Mouse (Mus musculus): Measurements from ENCODE around the gene Tmsb15b2. TPM values are rescaled to one million over a fixed set of nuclear protein-coding genes. Genes with fewer than 3 reads are reported as not detected.
"Not testable (repeated sequence)": the region's sequence is repeated elsewhere in the genome, so short reads cannot be mapped to it uniquely, and the experiment has no call there.

Tmsb15b2 gene
- 2.7 and 3.7 TPM in 2 replicates for polyA plus RNA-seq (2012; rRNA removed)

GRCm38 (mm10) chrX:136975397-136975796 is at the start of gene Tmsb15b2:
Tmsb15b2 (minus strand) TSS chrX:136975497.
- DNase-seq (ENCODE audit: low spot score), result not testable (repeated sequence)

GRCm38 (mm10) chrX:137019310-137019709 is 44.0 kb upstream of the Tmsb15b2 start:
- no peak for DNase-seq (ENCODE audit: low spot score)

- DNase-seq (ENCODE audit: low spot score), result no peak
Measured at GRCm38 (mm10) chrX:137017668-137018067, 42.4 kb upstream of the Tmsb15b2 start.

- DNase-seq (ENCODE audit: low spot score), result no peak
Measured at GRCm38 (mm10) chrX:137015099-137015709, 39.9 kb upstream of the Tmsb15b2 start.

GRCm38 (mm10) chrX:136996256-136996655 is 21.0 kb upstream of the Tmsb15b2 start:
- DNase-seq (ENCODE audit: low spot score), result no peak

GRCm38 (mm10) chrX:136993641-136994040 is 18.3 kb upstream of the Tmsb15b2 start:
- DNase-seq (ENCODE audit: low spot score), result no peak

GRCm38 (mm10) chrX:136992978-136993547 is 17.8 kb upstream of the Tmsb15b2 start, which contains the start of gene Zcchc18:
Zcchc18 (plus strand) TSS chrX:136993155.
- DNase-seq (ENCODE audit: low spot score), result no peak

- no peak for DNase-seq (ENCODE audit: low spot score)
Measured at GRCm38 (mm10) chrX:136992191-136992965, 17.1 kb upstream of the Tmsb15b2 start.

- DNase-seq (ENCODE audit: low spot score), result no peak
Measured at GRCm38 (mm10) chrX:136991274-136991673, 16.0 kb upstream of the Tmsb15b2 start.

- DNase-seq (ENCODE audit: low spot score), result no peak
Measured at GRCm38 (mm10) chrX:136986039-136986438, 10.7 kb upstream of the Tmsb15b2 start.

- no peak for DNase-seq (ENCODE audit: low spot score)
Measured at GRCm38 (mm10) chrX:136978616-136979015, 3.3 kb upstream of the Tmsb15b2 start.

GRCm38 (mm10) chrX:136976424-136977084 is 1.3 kb upstream of the Tmsb15b2 start, which contains the start of the genes Tmsb15l and Tmsb15b1:
Tmsb15l (minus strand) TSS chrX:136976869.
Tmsb15b1 (minus strand) TSS chrX:136976874.
- DNase-seq (ENCODE audit: low spot score), result no peak

GRCm38 (mm10) chrX:136959688-136960087 is 15.6 kb downstream of the Tmsb15b2 start:
- DNase-seq (ENCODE audit: low spot score), result no peak

- not testable (repeated sequence) for DNase-seq (ENCODE audit: low spot score)
Measured at GRCm38 (mm10) chrX:136958300-136958699, 17.0 kb downstream of the Tmsb15b2 start.

GRCm38 (mm10) chrX:136957583-136958279 is 17.6 kb downstream of the Tmsb15b2 start:
- DNase-seq (ENCODE audit: low spot score), result not testable (repeated sequence)

- DNase-seq (ENCODE audit: low spot score), result no peak
Measured at GRCm38 (mm10) chrX:136937985-136938384, 37.3 kb downstream of the Tmsb15b2 start.

- no peak for DNase-seq (ENCODE audit: low spot score)
Measured at GRCm38 (mm10) chrX:136927031-136927430, 48.3 kb downstream of the Tmsb15b2 start, which contains the start of gene H2bfm. H2bfm (plus strand) TSS chrX:136927325.

- DNase-seq (ENCODE audit: low spot score), result no peak
Measured at GRCm38 (mm10) chrX:136925863-136926262, 49.4 kb downstream of the Tmsb15b2 start.

All from urinary bladder, adult 2 months (tissue).